Mouse (Mus musculus) frontal cortex, postnatal 36 days (tissue): Measurements from ENCODE around the gene Bax.

Source experiments
- DNase-seq, 2 experiments: peaks; one replicate each; pipeline ENCODE4 v3.0.0; 2022; ENCODE audit warnings: low spot score in 2 of 2

The Bax gene

GRCm38 (mm10) chr7:45415636-45416035, 51.1 kb downstream of the Bax start:
- peak; percentile 35 to 38 for DNase-seq

- no peak for DNase-seq
These were observed 51.9 kb downstream of the Bax start for GRCm38 (mm10) chr7:45414740-45415224.

GRCm38 (mm10) chr7:45413864-45414739, 52.6 kb downstream of the Bax start:
- no peak for DNase-seq

- no peak for DNase-seq
These were observed 53.4 kb downstream of the Bax start, which contains the start of gene Ntf5 for GRCm38 (mm10) chr7:45413113-45413863. TSS of gene Ntf5 (plus strand) at chr7:45413695.

DNA sequence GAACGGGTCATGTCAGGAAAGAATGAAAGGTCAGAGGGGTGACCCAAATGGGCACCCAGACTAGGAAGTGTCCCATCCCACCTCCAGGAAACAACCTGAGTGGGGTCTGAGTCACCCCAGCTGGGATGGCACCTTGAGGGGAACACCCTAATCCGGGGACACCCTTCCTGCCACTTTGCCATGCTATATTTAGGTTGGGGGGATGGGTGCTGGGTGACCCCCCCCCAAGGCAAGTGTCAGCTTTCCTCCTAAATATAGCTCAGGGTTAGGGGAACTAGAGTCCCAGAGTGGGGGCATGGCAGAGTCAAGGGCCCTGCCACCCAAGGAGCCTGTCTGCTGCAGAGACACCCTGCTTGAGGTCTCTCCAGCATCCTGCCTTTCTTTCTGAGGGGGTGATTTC, 54.3 kb downstream of the Bax start:
- no peak for DNase-seq
